Mouse (Mus musculus) heart, embryonic 10.5 days (tissue): ENCODE measurements around the gene Hbp1. TPM values are rescaled to one million over a fixed set of nuclear protein-coding genes. Genes with fewer than 3 reads are reported as not detected.

Experiments
- DNase-seq: peaks from one replicate; pipeline ENCODE4 v3.0.0-alpha.2; 2017; ENCODE audit warnings: low spot score
- H3K27ac ChIP-seq: fragments of 300-500 bp; sonication (generic); 2 replicates; pipeline ENCODE4 v1.5.1; 2016; ENCODE audit warnings: mild to moderate bottlenecking
- H3K27me3 ChIP-seq: fragments of 300-500 bp; sonication (generic); 2 replicates; pipeline ENCODE4 v1.6.1; 2016; ENCODE audit warnings: mild to moderate bottlenecking; ENCODE audit not compliant: poor library complexity, insufficient read depth, severe bottlenecking
- H3K36me3 ChIP-seq: fragments of 300-500 bp; sonication (generic); 2 replicates; pipeline ENCODE4 v1.6.1; 2016; ENCODE audit warnings: mild to moderate bottlenecking, moderate library complexity
- H3K4me1 ChIP-seq: fragments of 300-500 bp; sonication (generic); 2 replicates; pipeline ENCODE4 v1.6.1; 2016; ENCODE audit warnings: mild to moderate bottlenecking
- H3K4me3 ChIP-seq: fragments of 300-500 bp; sonication (generic); 2 replicates; pipeline ENCODE4 v1.5.1; 2016; ENCODE audit warnings: mild to moderate bottlenecking, moderate library complexity
- H3K9me3 ChIP-seq: fragments of 300-500 bp; sonication (generic); 2 replicates; pipeline ENCODE4 v1.6.1; 2016; ENCODE audit warnings: mild to moderate bottlenecking, moderate library complexity
- WGBS: fragments of 180-500 bp; shearing (Covaris S2); methylation state at CpG from one replicate; pipeline ENCODE4 v1.1.7; 2016; 5-methylcytosine and 5-hydroxymethylcytosine counted together
- polyA plus RNA-seq: library from polyadenylated mRNA; unstranded; fragments of >200 nt; fragmentation: Nextera tagmentation; extraction: Ambion mirVana; gene quantifications from 2 replicates; pipeline ENCODE4 v1.2.1, GENCODE M21; 2016

The Hbp1 gene
- polyA plus RNA-seq, 1 experiment from 2014 or later = 84.4 TPM

DNA sequence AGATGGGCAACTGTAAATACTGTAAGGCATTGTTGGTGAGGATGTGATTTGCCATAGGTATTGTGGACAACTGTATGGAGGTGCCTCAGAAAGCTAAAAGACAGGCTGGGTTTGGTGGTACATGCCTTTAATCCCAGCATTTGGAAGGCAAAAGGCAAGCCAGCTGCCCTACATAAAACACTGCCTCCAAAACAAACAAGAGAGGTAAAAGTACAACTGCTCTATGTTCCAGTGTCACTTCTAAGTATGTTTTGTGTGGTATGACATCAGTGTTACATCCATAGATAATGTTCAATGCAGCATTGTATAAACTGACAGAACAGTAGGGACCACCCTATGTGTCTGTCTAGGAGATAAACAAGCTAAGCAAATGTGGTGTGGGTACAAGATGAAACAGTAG, 58.3 kb downstream of the Hbp1 start:
- H3K4me1 ChIP-seq = peaks cover 22% of the 10 kb centered on the region
- no peaks in the 10 kb centered on the region for H3K9me3 ChIP-seq
- H3K36me3 ChIP-seq = 0 out of 2 replicates have a peak, but pooled peaks cover under 1% of the 10 kb centered on the region
- H3K27ac ChIP-seq = no peak overlapping the region
- no peaks in the 10 kb centered on the region for H3K27me3 ChIP-seq
- no peak for DNase-seq
- H3K4me3 ChIP-seq = no peak overlapping the region

DNA sequence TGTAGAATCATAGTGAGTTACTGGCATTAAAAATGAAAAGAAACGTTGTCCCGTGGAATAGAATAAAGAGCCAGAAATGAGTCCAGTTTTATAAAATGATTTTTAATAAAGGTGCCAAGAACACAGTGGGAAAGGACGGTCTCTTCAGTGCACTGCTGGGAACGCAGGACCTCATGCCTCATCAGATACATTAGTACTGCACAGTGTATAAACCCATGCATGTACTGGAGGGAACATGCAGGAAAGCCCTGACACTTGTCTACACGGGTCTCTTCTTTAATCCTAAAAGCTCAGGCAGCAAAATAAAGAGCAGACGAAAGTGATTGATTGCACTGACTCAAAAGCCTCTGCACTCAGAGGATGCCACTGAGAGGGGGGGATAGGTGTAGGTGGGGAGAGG, 59.6 kb downstream of the Hbp1 start:
- Histone ChIP-seq H3K27me3 (no peaks in the 10 kb centered on the region), H3K4me3 (no peak overlapping the region), H3K36me3 (peaks cover 12% of the 10 kb centered on the region), H3K27ac (no peak overlapping the region), H3K9me3 (no peaks in the 10 kb centered on the region), H3K4me1 (peaks cover 8% of the 10 kb centered on the region)
- no peak for DNase-seq
- WGBS = 80% methylated on average over 6 of the region's 6 CpGs

DNA sequence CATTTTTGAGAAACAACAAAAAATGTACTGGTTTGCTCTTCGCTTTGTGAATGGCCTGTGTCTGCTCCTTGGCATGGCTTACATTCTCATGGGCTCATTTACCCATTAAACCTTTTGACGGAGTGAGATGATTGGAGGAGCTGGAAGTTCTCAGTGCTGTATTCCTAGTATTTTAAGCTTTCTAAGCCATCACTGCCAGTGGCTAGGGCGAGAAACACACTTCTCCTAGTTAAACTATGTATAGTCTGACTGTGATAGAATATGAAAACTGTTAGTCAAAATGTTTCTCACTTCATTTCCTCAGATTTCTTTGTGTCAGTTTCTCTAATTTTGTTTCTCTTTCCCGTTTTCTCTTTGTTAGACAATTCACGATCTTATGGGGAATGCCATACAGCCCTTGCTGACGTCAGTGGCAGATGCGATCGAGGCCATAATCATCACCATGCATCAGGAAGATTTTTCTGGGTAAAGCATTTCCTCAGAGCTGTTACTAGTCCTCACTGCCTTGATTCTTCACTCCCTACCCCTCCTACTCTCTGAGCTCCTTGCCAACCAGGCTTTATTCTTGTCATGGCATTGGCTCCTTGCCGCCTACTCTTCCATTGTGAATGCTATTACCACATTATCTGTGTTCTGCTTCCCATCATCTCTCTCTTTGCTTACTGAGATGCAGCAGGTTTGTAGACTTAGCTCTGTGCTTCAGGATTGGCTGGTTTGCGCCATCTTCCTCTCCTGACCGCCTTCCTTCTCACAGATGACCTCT, 64.3 kb downstream of the Hbp1 start:
- no peak for DNase-seq
- peaks cover 12% of the 10 kb centered on the region for H3K36me3 ChIP-seq
- 90% methylated on average over 11 of the region's 11 CpGs for WGBS
- no peaks in the 10 kb centered on the region for H3K9me3 ChIP-seq
- no peak overlapping the region for H3K27ac ChIP-seq
- H3K4me1 ChIP-seq = no peaks in the 10 kb centered on the region
- H3K4me3 ChIP-seq = no peak overlapping the region
- no peaks in the 10 kb centered on the region for H3K27me3 ChIP-seq

DNA sequence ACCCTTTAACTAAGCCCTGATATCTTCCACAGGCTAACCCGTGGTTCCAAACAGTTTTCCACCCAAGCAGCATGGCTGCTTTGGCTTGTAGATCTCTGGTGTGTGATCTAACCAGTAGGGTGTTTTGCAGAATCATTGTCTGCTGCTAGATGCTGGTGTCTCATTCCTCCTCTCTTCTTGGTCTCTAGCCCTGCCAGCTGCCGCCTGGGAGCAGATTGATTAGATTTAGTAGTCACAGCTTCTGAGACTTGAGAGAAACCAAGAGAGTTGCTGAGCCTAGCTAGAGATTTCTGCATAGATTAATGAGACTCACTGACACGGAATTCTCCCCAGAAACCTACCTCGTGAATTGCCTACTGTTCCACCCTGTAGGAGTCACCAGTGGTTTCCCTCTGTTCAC, 65.3 kb downstream of the Hbp1 start:
- 71% methylated on average over 4 of the region's 4 CpGs for WGBS
- no peaks in the 10 kb centered on the region for H3K4me1 ChIP-seq
- no peaks in the 10 kb centered on the region for H3K9me3 ChIP-seq
- H3K4me3 ChIP-seq = no peak overlapping the region
- DNase-seq = no peak
- no peak overlapping the region for H3K27ac ChIP-seq
- H3K36me3 ChIP-seq = peaks cover 12% of the 10 kb centered on the region
- no peaks in the 10 kb centered on the region for H3K27me3 ChIP-seq

DNA sequence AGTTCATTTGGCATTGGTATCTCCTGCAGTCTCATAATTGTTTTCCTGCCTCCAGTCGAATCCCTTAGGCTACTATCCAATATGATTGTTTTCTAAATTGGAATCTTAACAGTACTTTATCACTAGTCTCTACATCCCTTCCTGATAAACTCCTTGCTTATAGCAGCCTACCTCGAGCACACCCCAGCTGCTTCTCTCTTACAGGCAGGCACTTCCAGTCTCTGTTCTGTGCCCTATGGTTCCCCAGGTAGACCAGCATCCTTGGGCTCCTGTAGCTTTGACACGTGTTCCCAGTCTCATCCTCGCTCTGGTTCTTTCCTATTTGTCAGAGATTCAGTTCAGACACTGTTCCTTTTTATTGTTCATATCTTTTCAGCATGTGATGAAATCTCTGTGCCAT, 66.0 kb downstream of the Hbp1 start:
- Histone ChIP-seq H3K4me3 (no peak overlapping the region), H3K4me1 (no peaks in the 10 kb centered on the region), H3K27ac (no peak overlapping the region), H3K36me3 (peaks cover 12% of the 10 kb centered on the region), H3K27me3 (no peaks in the 10 kb centered on the region), H3K9me3 (no peaks in the 10 kb centered on the region)
- 75% methylated on average over 4 of the region's 4 CpGs for WGBS
- DNase-seq = no peak

DNA sequence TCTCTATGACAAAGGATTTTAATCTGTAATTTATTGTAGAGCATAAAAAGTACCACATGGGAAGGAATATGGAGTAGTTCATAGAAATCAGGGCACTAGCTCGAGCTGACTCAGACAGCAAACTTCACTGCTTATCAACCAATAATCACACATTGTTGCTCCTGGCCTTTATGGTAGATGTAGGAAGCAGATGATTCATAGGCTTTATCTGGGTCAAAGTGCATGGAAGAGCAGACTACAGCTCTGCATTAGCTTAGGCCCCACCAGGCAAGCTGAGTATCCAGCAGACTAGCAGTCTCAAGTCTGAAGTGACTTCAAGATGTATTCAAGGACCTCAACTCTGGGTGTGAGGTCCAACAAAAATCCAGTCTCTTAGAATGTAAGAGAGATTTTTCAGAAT, 67.6 kb downstream of the Hbp1 start:
- DNase-seq = no peak
- 63% methylated on average over 1 of the region's 1 CpGs for WGBS
- Histone ChIP-seq H3K36me3 (peaks cover 12% of the 10 kb centered on the region), H3K27me3 (no peaks in the 10 kb centered on the region), H3K27ac (no peak overlapping the region), H3K9me3 (no peaks in the 10 kb centered on the region), H3K4me1 (no peaks in the 10 kb centered on the region), H3K4me3 (no peak overlapping the region)

DNA sequence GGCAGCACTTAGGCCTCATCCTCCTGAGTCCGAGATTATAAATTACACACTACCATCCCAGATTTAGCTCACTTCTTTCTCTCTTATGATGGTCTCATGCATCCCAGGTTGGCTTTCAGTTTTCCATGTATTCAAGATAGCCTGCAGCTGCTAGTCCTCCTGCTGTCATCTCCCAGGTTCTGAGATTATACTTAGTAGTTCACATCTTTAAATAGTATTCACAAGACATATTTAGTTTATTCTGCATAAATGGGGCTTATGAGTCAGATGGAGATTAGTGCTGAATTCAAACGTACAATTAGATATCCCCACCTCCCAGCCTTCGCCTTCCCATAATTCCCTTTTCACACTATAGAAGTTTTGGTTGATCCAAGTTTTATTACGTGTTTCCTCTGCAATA, 73.6 kb downstream of the Hbp1 start:
- Histone ChIP-seq H3K27me3 (no peaks in the 10 kb centered on the region), H3K36me3 (no peaks in the 10 kb centered on the region), H3K27ac (no peak overlapping the region), H3K4me3 (no peak overlapping the region), H3K4me1 (no peaks in the 10 kb centered on the region), H3K9me3 (no peaks in the 10 kb centered on the region)
- WGBS = 78% methylated on average over 4 of the region's 4 CpGs
- no peak for DNase-seq

Other genes starting within 250 kb of the Hbp1 start
- gene Gpr22, start 236.6 kb downstream of the Hbp1 start, polyA plus RNA-seq = 4.9 and 15.2 TPM in 2 replicates
- gene Prkar2b, start 110.8 kb upstream of the Hbp1 start, polyA plus RNA-seq = 18.9 and 28.2 TPM in 2 replicates